Mouse (Mus musculus) lung, postnatal 0 days (tissue): ENCODE data around the gene Enpep. TPM values are rescaled to one million over a fixed set of nuclear protein-coding genes. Genes with fewer than 3 reads are reported as not detected.

ENCODE experiments used
- ATAC-seq: fragments of 200-750 bp; cut with Nextera tagmentation; 2 replicates; pipeline ENCODE4 v1.8.0; 2017; ENCODE audit warnings: moderate library complexity
- DNase-seq: peaks from one replicate; pipeline ENCODE4 v3.0.0-alpha.2; 2016; ENCODE audit warnings: low spot score
- H3K27ac ChIP-seq: fragments of 300-500 bp; sonication (generic); 2 replicates; pipeline ENCODE4 v1.5.1; 2014; ENCODE audit warnings: antibody characterized with exemption, mild to moderate bottlenecking, low read length, mixed read lengths
- H3K27me3 ChIP-seq: fragments of 300-500 bp; sonication (generic); replicated peaks from 2 replicates; pipeline ENCODE4 v1.6.1; 2014; ENCODE audit warnings: low read length, mixed read lengths; ENCODE audit not compliant: insufficient read depth
- H3K36me3 ChIP-seq: fragments of 300-500 bp; sonication (generic); 2 replicates; pipeline ENCODE4 v1.6.1; 2014; ENCODE audit warnings: low read length, mixed read lengths; ENCODE audit not compliant: insufficient read depth
- H3K4me1 ChIP-seq: fragments of 300-500 bp; sonication (generic); 2 replicates; pipeline ENCODE4 v1.6.1; 2014; ENCODE audit warnings: antibody characterized with exemption, low read depth, low read length, mixed read lengths; ENCODE audit not compliant: insufficient read depth
- H3K4me2 ChIP-seq: fragments of 300-500 bp; sonication (generic); replicated peaks from 2 replicates; pipeline ENCODE4 v1.6.1; 2014; ENCODE audit warnings: low read depth, mild to moderate bottlenecking, low read length, moderate library complexity, mixed read lengths
- H3K4me3 ChIP-seq: fragments of 300-500 bp; sonication (generic); 2 replicates; pipeline ENCODE4 v1.5.1; 2014; ENCODE audit warnings: low read depth, low read length
- H3K9ac ChIP-seq: fragments of 300-500 bp; sonication (generic); replicated peaks from 2 replicates; pipeline ENCODE4 v1.6.1; 2014; ENCODE audit warnings: low read depth, mild to moderate bottlenecking
- H3K9me3 ChIP-seq: fragments of 300-500 bp; sonication (generic); 2 replicates; pipeline ENCODE4 v1.6.1; 2016; ENCODE audit warnings: low read length, mixed read lengths
- CTCF ChIP-seq: IDR thresholded peaks from 2 replicates; pipeline ENCODE4 v1.5.1; 2016; ENCODE audit warnings: antibody characterized with exemption, mild to moderate bottlenecking
- EP300 ChIP-seq: IDR thresholded peaks from 2 replicates; pipeline ENCODE4 v1.6.1; 2016; ENCODE audit warnings: antibody characterized with exemption, mild to moderate bottlenecking, control low read depth
- WGBS: fragments of 180-500 bp; shearing (Covaris S2); extraction: QIAGEN DNeasy Blood & Tissue Kit; methylation state at CpG from one replicate; pipeline ENCODE4 v1.1.7; 2014; 5-methylcytosine and 5-hydroxymethylcytosine counted together
- polyA plus RNA-seq: library from polyadenylated mRNA; unstranded; fragments of >200 nt; fragmentation: Nextera tagmentation; extraction: Ambion mirVana; gene quantifications from 2 replicates; pipeline ENCODE4 v1.2.1, GENCODE M21; 2015

Enpep gene
- polyA plus RNA-seq, 1 experiment from 2014 or later, result 106 TPM

DNA sequence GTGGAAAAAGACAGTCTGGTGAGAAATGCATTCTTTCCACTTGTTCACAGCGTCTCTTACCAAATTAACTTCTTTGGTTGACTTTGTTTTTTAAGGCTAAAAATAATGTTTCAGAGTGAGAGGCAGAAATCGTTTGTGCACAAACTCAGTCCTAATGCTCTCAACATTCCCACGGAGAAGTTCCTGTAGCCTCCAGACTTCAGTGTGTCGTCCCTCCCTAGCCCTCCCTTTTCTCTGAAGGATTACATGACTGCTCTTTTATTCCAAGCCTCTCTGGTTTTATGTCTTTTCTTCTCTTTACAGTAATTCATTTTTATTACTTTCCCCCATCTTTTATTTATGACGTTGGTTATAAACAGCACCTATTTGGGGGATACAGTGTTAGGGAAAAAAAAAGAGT is 22.6 kb downstream of the Enpep start:
- H3K4me1 ChIP-seq, result no peaks in the 10 kb centered on the region
- H3K27ac ChIP-seq, result no peak overlapping the region
- H3K4me3 ChIP-seq, result no peak overlapping the region
- no peaks in the 10 kb centered on the region for H3K27me3 ChIP-seq
- no peaks in the 10 kb centered on the region for H3K9me3 ChIP-seq
- H3K9ac ChIP-seq, result no peak overlapping the region
- H3K4me2 ChIP-seq, result no peak overlapping the region
- ATAC-seq, result no peak
- TF ChIP-seq EP300, result no peak
- TF ChIP-seq CTCF, result no peak
- no peak for DNase-seq
- 62% methylated on average over 5 of the region's 5 CpGs for WGBS
- H3K36me3 ChIP-seq, result no peaks in the 10 kb centered on the region

DNA sequence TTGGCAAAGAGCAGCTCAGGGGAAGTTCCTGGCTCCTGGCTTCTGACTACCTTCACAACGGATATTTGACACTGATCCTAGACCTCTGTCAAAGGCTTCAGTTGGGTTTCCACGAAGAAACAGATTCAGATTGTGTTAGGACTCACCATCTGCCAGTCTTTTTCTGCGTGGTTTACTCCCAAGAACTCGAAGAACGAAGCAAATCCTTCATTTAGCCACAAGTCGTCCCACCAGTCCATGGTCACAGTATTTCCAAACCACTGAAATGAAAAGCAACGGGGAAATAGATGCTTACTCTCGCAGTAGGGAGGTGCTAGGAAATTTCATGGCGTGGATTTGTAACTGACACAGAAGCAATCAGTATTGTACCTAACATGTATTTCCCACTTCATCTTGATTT is 23.6 kb downstream of the Enpep start:
- H3K4me3 ChIP-seq, result no peak overlapping the region
- no peak for DNase-seq
- no peak; the same call in 1 of the 2 replicates for TF ChIP-seq CTCF
- TF ChIP-seq EP300, result no peak
- H3K27ac ChIP-seq, result no peak overlapping the region
- H3K9ac ChIP-seq, result no peak overlapping the region
- no peaks in the 10 kb centered on the region for H3K9me3 ChIP-seq
- no peaks in the 10 kb centered on the region for H3K27me3 ChIP-seq
- no peaks in the 10 kb centered on the region for H3K36me3 ChIP-seq
- 64% methylated on average over 9 of the region's 9 CpGs for whole genome bisulfite sequencing
- H3K4me2 ChIP-seq, result no peak overlapping the region
- no peaks in the 10 kb centered on the region for H3K4me1 ChIP-seq
- no peak for ATAC-seq

DNA sequence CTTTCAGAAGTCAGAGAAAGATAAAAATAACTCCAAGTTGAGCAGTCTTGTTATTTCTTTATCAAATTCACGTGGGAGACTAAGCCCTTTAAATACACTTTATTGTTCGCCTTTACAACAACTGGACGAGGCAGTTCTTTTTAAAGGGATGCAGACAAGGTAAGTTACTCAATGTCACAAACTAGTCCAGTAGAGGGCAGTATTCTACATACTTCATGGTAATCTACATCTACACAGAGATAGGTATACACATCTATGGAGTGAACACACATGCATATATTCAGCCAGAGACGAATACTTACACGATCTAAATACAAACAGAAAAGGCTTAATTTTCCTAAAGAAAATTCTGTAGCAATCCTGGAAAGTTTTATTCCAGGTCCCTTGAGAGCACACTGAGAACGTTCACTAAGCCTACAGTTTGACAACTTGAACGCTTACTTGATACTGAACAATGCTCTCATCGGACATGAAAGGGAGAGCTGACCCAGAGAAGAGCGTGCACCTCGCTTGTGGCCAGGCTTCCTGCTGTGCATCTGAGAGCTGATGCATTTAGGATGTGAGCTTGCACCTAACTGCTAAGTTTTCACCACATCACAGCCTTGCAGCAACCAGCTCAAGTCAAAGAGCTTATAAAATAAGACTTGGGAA is 24.3 kb downstream of the Enpep start:
- no peak overlapping the region for H3K9ac ChIP-seq
- TF ChIP-seq EP300 (no peak), CTCF (peak; percentile 73)
- H3K27me3 ChIP-seq, result no peaks in the 10 kb centered on the region
- ATAC-seq, result no peak
- H3K4me2 ChIP-seq, result no peak overlapping the region
- H3K4me3 ChIP-seq, result no peak overlapping the region
- H3K9me3 ChIP-seq, result no peaks in the 10 kb centered on the region
- no peak overlapping the region for H3K27ac ChIP-seq
- H3K4me1 ChIP-seq, result no peaks in the 10 kb centered on the region
- 33% methylated on average over 10 of the region's 10 CpGs for WGBS
- H3K36me3 ChIP-seq, result no peaks in the 10 kb centered on the region
- DNase-seq, result peak; percentile 78

DNA sequence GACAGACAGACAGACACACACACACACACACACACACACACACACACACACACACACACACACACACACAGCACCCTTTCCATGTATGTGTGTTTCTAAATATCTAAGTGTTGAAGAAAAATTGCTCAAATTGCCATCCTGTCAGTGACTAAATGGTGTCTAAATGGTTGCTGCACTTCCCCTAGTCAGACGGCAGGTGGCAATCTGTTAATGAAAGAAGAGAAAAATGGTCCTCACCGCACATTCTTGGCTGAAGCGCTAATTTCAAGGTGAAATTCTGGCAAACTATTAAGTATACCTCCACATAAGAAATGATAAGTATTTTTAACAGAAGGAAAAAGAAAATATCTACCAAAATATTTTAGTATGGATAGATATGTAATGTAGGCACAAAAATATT is 28.6 kb downstream of the Enpep start:
- no peaks in the 10 kb centered on the region for H3K36me3 ChIP-seq
- DNase-seq, result peak; percentile 74
- TF ChIP-seq EP300 (no peak), CTCF (peak; percentile 84)

DNA sequence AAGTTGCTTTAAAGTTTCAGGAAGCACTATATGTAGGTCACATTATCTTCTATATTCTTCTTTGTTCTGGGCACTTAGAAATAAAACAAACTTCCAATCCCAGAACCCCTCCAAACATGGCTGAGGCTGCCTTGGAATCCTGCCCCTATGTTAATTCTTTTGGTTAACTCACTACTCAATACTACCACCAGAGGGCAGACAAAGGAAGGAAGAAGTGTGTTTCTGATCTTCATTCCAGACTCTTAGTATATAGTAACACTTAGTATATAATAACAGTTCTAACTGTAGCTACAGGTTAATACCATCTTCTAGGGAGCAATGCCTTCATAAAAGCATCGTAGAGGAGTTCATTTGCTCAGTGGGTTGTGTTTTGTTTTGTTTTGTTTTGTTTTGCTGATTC is 32.6 kb downstream of the Enpep start:
- 47% methylated on average over 1 of the region's 1 CpGs for WGBS
- no peak for TF ChIP-seq EP300
- peak; percentile 78 for TF ChIP-seq CTCF
- DNase-seq (peak; percentile 74), ATAC-seq (no peak)
- H3K27me3 ChIP-seq, result no peaks in the 10 kb centered on the region
- no peak overlapping the region for H3K4me3 ChIP-seq
- no peak overlapping the region for H3K4me2 ChIP-seq
- no peaks in the 10 kb centered on the region for H3K36me3 ChIP-seq
- no peak overlapping the region for H3K27ac ChIP-seq
- H3K9me3 ChIP-seq, result no peaks in the 10 kb centered on the region
- no peak overlapping the region for H3K9ac ChIP-seq
- no peaks in the 10 kb centered on the region for H3K4me1 ChIP-seq

More for the DNA sequence above, 28.6 kb downstream of the Enpep start:
- Histone ChIP-seq H3K4me3 (no peak overlapping the region), H3K4me1 (no peaks in the 10 kb centered on the region), H3K4me2 (no peak overlapping the region), H3K9ac (no peak overlapping the region), H3K27me3 (no peaks in the 10 kb centered on the region), H3K27ac (no peak overlapping the region), H3K9me3 (no peaks in the 10 kb centered on the region)
- no peak for ATAC-seq
- WGBS, result 4% methylated on average over 3 of the region's 3 CpGs

DNA sequence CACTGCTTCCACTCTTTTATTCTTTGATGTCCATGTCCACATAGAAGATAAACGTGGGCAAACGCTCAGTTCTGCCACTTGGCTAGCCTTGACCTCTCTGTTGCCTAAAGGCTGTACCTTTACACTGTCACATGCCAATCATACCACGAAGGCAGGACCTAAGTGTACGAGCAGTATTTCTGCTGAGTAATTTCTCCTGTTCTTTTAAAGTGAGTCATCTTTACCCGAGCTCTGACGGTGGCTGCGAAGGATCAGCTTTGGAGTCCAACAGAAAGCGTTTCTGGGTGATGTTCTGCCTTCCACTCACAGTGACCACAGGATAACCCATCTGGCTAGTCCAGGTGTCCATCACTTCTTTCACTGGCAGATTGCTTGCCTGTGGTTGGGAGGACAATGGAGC is 33.9 kb downstream of the Enpep start:
- H3K9ac ChIP-seq, result no peak overlapping the region
- H3K4me1 ChIP-seq, result no peaks in the 10 kb centered on the region
- WGBS, result 73% methylated on average over 8 of the region's 8 CpGs
- H3K9me3 ChIP-seq, result no peaks in the 10 kb centered on the region
- no peak overlapping the region for H3K4me3 ChIP-seq
- H3K27me3 ChIP-seq, result no peaks in the 10 kb centered on the region
- no peak overlapping the region for H3K27ac ChIP-seq
- no peak overlapping the region for H3K4me2 ChIP-seq
- no peak for TF ChIP-seq CTCF
- no peak for TF ChIP-seq EP300
- ATAC-seq, result no peak
- no peaks in the 10 kb centered on the region for H3K36me3 ChIP-seq
- DNase-seq, result no peak

DNA sequence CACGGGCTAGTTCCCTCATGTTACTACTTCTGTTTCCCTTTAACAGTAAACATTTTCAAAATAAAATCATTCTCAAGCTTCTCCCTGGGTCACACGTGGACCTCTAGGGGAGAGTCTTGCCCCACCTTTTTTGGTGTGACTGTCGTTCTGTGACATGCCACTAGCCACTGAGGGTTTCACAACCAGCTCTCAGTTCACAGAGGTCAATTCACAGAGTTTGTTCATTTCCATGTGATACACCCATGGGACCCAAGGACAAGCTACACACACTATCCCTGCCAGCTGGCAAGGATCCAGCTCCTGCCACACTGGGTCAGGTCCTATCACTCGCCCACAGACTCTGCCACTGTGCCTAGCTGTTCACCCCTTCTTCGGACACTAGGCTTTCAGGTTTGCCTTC is 35.5 kb downstream of the Enpep start:
- no peaks in the 10 kb centered on the region for H3K27me3 ChIP-seq
- DNase-seq, result peak; percentile 66
- H3K9me3 ChIP-seq, result no peaks in the 10 kb centered on the region
- TF ChIP-seq CTCF (no peak), EP300 (no peak)
- H3K36me3 ChIP-seq, result no peaks in the 10 kb centered on the region
- H3K27ac ChIP-seq, result no peak overlapping the region
- ATAC-seq, result peak; percentile 81
- H3K9ac ChIP-seq, result no peak overlapping the region
- H3K4me2 ChIP-seq, result no peak overlapping the region
- H3K4me3 ChIP-seq, result no peak overlapping the region
- WGBS, result 48% methylated on average over 5 of the region's 5 CpGs
- no peaks in the 10 kb centered on the region for H3K4me1 ChIP-seq
